Mouse (Mus musculus) cerebellum, adult 2 months (tissue): ENCODE measurements at regions not wholly inside any gene's neighbourhood (a gene's known extent, or its start where the extent isn't known, plus 50 kb on each side); places are given as distances from the start of the nearest gene placed in this dataset.

Experiments used
- CTCF ChIP-seq: fragments of 200-500 bp; IDR thresholded peaks from 2 replicates; pipeline ENCODE4 v1.5.1; 2011; ENCODE audit warnings: low read depth, mild to moderate bottlenecking, control low read depth, low read length, moderate library complexity, borderline replicate concordance; ENCODE audit not compliant: insufficient read depth
- POLR2A ChIP-seq: fragments of 200-500 bp; IDR thresholded peaks from 2 replicates; pipeline ENCODE4 v1.6.1; 2011; ENCODE audit warnings: low read length, control low read depth, borderline replicate concordance; ENCODE audit not compliant: insufficient read depth

DNA sequence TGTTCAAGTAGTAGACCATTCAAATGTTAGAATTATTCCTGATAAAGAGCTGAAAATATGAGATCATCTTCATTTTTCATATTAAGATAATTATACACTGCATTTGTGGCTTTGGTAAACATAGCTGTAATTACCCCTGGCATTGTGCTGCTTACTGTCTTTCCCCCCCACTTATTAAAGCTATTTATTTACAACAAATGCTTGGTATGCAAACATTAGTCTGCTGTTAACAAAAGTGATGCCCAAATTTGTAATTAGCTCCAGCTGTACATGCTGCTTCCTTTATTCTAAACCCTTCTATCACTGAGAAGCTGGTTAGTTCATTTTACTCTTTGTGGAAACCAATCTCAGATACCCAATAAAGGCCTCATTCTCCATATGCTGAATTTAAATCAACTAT, 562.3 kb upstream of the Foxg1 start:
- TF ChIP-seq CTCF (no peak), POLR2A (no peak)
